Mouse (Mus musculus) limb, embryonic 14.5 days (tissue): Measurements from ENCODE around the gene Tcf25. TPM values are rescaled to one million over a fixed set of nuclear protein-coding genes. Genes with fewer than 3 reads are reported as not detected.

Source experiments
- ATAC-seq: fragments of 200-750 bp; cut with Nextera tagmentation; 2 replicates; pipeline ENCODE4 v1.8.0; 2017; ENCODE audit warnings: low read depth, moderate number of reproducible peaks, moderate TSS enrichment; ENCODE audit not compliant: low FRiP score
- DNase-seq: peaks from one replicate; pipeline ENCODE4 v3.0.0-alpha.2; 2015; ENCODE audit warnings: low spot score
- H3K27ac ChIP-seq: fragments of 300-500 bp; sonication (generic); replicated peaks from 2 replicates; pipeline ENCODE4 v1.5.1; 2014; ENCODE audit warnings: low read depth, mild to moderate bottlenecking, low read length, moderate library complexity, mixed read lengths
- H3K27me3 ChIP-seq: fragments of 300-500 bp; sonication (generic); 2 replicates; pipeline ENCODE4 v1.6.1; 2014; ENCODE audit warnings: low read length, mixed read lengths; ENCODE audit not compliant: control insufficient read depth, insufficient read depth
- H3K36me3 ChIP-seq: fragments of 300-500 bp; sonication (generic); 2 replicates; pipeline ENCODE4 v1.6.1; 2014; ENCODE audit warnings: mild to moderate bottlenecking, low read length, moderate library complexity, mixed read lengths; ENCODE audit not compliant: control insufficient read depth, insufficient read depth
- H3K4me1 ChIP-seq: fragments of 300-500 bp; sonication (generic); 2 replicates; pipeline ENCODE4 v1.6.1; 2014; ENCODE audit warnings: antibody characterized with exemption, low read length, mixed read lengths; ENCODE audit not compliant: control insufficient read depth, insufficient read depth
- H3K4me2 ChIP-seq: fragments of 300-500 bp; sonication (generic); replicated peaks from 2 replicates; pipeline ENCODE4 v1.6.1; 2014; ENCODE audit warnings: low read depth, mild to moderate bottlenecking, low read length, moderate library complexity; ENCODE audit not compliant: severe bottlenecking
- H3K4me3 ChIP-seq: fragments of 300-500 bp; sonication (generic); replicated peaks from 2 replicates; pipeline ENCODE4 v1.5.1; 2014; ENCODE audit warnings: low read length
- H3K9ac ChIP-seq: fragments of 300-500 bp; sonication (generic); 2 replicates; pipeline ENCODE4 v1.6.1; 2014; ENCODE audit warnings: mild to moderate bottlenecking, low read depth, low read length, moderate library complexity; ENCODE audit not compliant: severe bottlenecking
- H3K9me3 ChIP-seq: fragments of 300-500 bp; sonication (generic); 2 replicates; pipeline ENCODE4 v1.6.1; 2016; ENCODE audit warnings: low read length; ENCODE audit not compliant: control insufficient read depth
- POLR2A ChIP-seq: fragments of 200-500 bp; IDR thresholded peaks from 2 replicates; pipeline ENCODE4 v1.8.0; 2012; ENCODE audit warnings: inconsistent platforms, mild to moderate bottlenecking, moderate library complexity, borderline replicate concordance; ENCODE audit not compliant: insufficient read depth, insufficient read length; ENCODE audit errors: extremely low read depth
- WGBS: fragments of 180-500 bp; shearing (Covaris S2); extraction: QIAGEN DNeasy Blood & Tissue Kit; methylation state at CpG from one replicate; pipeline ENCODE4 v1.1.7; 2014; 5-methylcytosine and 5-hydroxymethylcytosine counted together
- polyA plus RNA-seq, 2 experiments: library from polyadenylated mRNA; depleted of rRNA in 1 of 2; stranded (reverse) in 1 of 2; unstranded in 1 of 2; fragments of >200 nt; fragmentation: Nextera tagmentation in 1 of 2; extraction: Ambion mirVana in 1 of 2; gene quantifications; 2 replicates each; pipeline versions ENCODE4 v1.2.1 to v1.2.3; 2012 to 2014

The Tcf25 gene
- polyA plus RNA-seq, 2 experiments = 153 to 193 TPM

DNA sequence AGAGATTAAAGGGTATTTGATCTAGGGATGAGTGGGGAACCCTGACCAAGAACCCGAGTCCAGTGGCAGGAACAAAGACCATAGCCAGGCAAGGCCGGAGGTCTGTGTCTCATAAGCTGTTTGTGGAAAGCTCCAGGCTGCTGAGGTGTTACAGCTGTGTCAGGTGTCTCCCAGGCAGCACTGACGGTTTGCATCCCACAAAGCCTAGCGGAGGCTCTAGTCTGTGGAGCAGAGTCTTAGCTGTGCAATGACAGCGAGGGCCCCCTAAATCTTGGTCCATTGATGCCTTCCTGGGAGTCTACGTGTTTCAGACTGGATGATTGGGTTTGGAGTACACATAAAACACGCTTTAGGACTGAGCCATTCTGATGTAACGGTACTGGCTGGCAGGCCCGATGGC, 28.4 kb downstream of the Tcf25 start:
- Histone ChIP-seq H3K4me1 (no peaks in the 10 kb centered on the region), H3K4me3 (no peak overlapping the region), H3K27me3 (no peaks in the 10 kb centered on the region), H3K27ac (no peak overlapping the region), H3K4me2 (no peak overlapping the region), H3K9ac (no peak overlapping the region), H3K9me3 (no peaks in the 10 kb centered on the region), H3K36me3 (peaks cover 64% of the 10 kb centered on the region)
- no peak for ATAC-seq
- 89% methylated on average over 9 of the region's 9 CpGs for WGBS
- TF ChIP-seq POLR2A = no peak
- DNase-seq = no peak

DNA sequence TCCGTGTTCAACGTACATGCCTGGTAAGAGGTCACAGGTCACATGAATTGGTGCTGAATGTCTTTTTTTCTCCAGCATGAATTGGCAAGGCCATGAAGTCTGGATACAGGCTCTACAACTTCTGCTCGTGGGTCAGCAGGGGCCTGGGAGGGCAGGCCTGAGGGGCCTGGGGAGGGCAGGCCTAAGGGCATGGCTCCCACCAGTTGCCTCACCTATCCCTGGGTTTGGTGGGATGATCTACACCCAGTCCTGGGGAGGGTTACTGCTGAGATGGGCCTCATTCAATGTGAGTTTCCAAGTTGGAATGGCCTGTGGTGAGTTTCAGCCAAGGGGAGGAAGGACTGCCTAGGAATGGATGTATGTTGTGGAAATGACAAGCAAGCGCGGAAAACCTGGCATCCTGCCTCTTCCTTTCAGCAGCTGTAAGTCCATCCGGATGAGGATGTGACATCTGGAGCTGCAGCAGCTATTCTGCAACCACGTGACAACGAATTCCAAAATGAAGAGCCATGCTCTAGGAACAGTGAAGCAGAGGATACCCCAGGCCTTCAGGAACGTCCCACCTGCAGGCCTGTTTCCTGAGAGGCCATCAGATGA, 29.3 kb downstream of the Tcf25 start:
- no peak for DNase-seq
- WGBS = 86% methylated on average over 9 of the region's 9 CpGs
- H3K4me3 ChIP-seq = no peak overlapping the region
- H3K27me3 ChIP-seq = no peaks in the 10 kb centered on the region
- H3K27ac ChIP-seq = no peak overlapping the region
- ATAC-seq = no peak
- H3K36me3 ChIP-seq = peaks cover 55% of the 10 kb centered on the region
- no peaks in the 10 kb centered on the region for H3K4me1 ChIP-seq
- no peak overlapping the region for H3K9ac ChIP-seq
- no peak overlapping the region for H3K4me2 ChIP-seq
- TF ChIP-seq POLR2A = no peak
- H3K9me3 ChIP-seq = no peaks in the 10 kb centered on the region

DNA sequence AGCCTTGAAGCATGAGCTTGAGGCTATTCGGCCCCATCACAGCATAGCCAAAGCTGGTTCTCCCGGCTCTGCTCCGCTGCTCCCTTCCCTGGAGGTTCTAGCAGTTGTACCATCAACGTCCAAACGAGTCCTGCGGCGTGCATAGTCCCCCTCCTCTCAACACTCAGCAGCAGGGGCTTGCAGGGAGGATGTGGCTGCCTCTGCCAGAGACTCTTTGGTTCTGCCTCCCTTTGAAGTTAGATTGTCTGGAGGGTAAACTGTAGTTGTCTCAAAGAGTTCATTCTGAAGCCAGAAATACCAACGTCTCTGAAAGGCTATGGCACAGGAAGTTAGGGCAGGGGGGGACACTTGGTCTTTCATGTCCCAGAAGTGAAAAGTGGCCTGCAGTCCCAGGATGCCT, 31.0 kb downstream of the Tcf25 start:
- Histone ChIP-seq H3K4me3 (no peak overlapping the region), H3K27me3 (peaks cover 6% of the 10 kb centered on the region), H3K4me2 (no peak overlapping the region), H3K36me3 (peaks cover 38% of the 10 kb centered on the region), H3K9ac (no peak overlapping the region), H3K27ac (no peak overlapping the region), H3K9me3 (no peaks in the 10 kb centered on the region), H3K4me1 (no peaks in the 10 kb centered on the region)
- ATAC-seq = no peak
- no peak for DNase-seq
- 26% methylated on average over 8 of the region's 8 CpGs for WGBS
- TF ChIP-seq POLR2A = no peak

DNA sequence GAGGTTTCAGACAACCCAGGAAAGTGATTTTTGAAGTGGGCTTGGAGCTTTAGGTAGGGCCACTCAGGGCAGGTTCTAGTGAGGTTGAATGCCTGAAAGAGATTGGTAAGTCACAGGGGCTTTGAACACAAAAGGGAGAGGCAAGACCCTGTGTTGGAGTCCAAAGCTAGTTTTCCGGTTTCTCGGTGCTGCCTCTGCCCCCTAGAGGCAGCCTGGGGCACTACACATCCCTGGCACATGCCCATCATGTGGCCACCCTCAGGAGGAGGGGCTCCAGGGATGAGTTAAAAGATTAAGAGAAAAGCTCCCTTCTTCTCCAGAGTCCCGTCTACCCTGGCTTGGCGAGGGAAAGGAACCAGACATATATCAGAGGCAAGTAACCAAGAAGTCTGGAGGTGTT, 33.2 kb downstream of the Tcf25 start, which contains the start of gene Mc1r:
Gene Mc1r, plus strand, starts transcription at position 322 of the 400 bp plus-strand sequence.
- no peaks in the 10 kb centered on the region for H3K9me3 ChIP-seq
- DNase-seq (peak; percentile 28), ATAC-seq (no peak)
- H3K27me3 ChIP-seq = peaks cover 29% of the 10 kb centered on the region
- H3K4me1 ChIP-seq = no peaks in the 10 kb centered on the region
- H3K4me3 ChIP-seq = no peak within 1 kb of the TSS
- 12% methylated on average over 4 of the region's 4 CpGs for WGBS
- TF ChIP-seq POLR2A = no peak
- no peak within 1 kb of the TSS for H3K27ac ChIP-seq
- H3K9ac ChIP-seq = no peak within 1 kb of the TSS
- H3K36me3 ChIP-seq = peaks cover 15% of the 10 kb centered on the region
- H3K4me2 ChIP-seq = no peak within 1 kb of the TSS

DNA sequence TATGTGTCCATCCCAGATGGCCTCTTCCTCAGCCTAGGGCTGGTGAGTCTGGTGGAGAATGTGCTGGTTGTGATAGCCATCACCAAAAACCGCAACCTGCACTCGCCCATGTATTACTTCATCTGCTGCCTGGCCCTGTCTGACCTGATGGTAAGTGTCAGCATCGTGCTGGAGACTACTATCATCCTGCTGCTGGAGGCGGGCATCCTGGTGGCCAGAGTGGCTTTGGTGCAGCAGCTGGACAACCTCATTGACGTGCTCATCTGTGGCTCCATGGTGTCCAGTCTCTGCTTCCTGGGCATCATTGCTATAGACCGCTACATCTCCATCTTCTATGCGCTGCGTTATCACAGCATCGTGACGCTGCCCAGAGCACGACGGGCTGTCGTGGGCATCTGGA, 34.1 kb downstream of the Tcf25 start:
- TF ChIP-seq POLR2A = no peak
- DNase-seq = no peak
- peaks cover 37% of the 10 kb centered on the region for H3K27me3 ChIP-seq
- H3K9me3 ChIP-seq = no peaks in the 10 kb centered on the region
- no peak overlapping the region for H3K9ac ChIP-seq
- no peaks in the 10 kb centered on the region for H3K4me1 ChIP-seq
- no peak overlapping the region for H3K27ac ChIP-seq
- 91% methylated on average over 13 of the region's 13 CpGs for WGBS
- 0 out of 2 replicates have a peak, but pooled peaks cover 8% of the 10 kb centered on the region for H3K36me3 ChIP-seq
- no peak overlapping the region for H3K4me3 ChIP-seq
- no peak overlapping the region for H3K4me2 ChIP-seq
- ATAC-seq = no peak
